Mouse (Mus musculus): ENCODE data around the gene L3mbtl3.
A peak's percentile ranks its signal among the peaks of the same experiment; 100 is the strongest.

L3mbtl3 gene

DNA sequence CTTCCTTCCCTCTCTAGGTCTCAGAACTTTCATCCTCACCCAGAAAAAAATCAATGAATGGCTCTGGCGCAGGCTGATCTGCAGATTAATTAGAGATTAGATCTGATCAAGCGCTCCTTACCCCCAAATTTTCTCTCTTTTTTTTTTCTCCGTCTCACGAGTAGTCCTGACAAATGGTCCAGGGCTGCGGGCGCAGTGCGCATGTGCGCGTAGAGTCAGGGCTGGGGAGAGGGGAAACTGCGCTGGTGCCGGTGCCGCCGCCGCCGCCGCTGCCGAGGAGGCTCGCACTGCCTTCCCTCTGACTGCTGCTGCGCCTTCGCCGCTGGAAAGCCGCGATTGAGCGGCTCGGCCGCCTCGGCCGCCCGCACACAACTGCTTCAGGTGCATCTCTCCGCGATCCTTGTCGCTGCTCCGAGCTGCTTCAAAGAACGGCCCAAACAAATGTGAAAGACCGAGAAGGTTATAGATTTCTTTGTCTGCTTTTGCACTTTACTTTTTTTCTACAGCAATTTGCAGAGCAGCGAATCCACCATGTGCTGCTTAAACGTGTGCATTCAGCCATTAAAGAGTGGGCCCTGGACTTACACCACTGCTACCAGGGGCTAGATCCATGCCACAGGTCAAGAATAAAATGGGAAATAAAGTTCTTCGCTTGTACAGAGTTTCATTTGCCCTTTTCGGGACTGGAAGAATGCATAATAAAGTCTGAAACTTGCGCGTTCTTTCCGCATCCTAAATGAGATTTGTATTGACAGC, at the start of gene L3mbtl3:
Gene L3mbtl3, minus strand, starts transcription at position 182 of the 756 bp plus-strand sequence.
- peak; percentile 75 for ATAC-seq (ENCODE audit: low TSS enrichment)

DNA sequence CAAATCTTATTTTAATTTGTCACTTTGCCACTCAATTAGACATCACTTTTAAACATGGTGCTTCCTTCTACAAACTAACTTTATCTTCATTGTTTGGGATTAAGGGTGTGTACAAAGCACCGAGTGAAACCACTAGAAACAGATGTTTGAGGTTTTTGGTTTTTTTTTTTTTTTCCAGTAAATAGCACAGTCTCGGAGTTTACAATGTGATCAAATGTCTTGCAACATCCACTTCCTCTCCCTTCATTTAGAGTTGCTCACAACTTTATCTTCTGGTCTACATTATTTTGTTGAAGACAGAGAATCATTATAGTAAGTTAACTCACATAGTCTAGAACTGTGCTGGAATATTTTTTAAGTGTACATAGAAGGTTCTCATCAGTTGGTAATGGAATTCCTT, 45.4 kb upstream of the L3mbtl3 start:
- ATAC-seq (ENCODE audit: low TSS enrichment), result no peak

DNA sequence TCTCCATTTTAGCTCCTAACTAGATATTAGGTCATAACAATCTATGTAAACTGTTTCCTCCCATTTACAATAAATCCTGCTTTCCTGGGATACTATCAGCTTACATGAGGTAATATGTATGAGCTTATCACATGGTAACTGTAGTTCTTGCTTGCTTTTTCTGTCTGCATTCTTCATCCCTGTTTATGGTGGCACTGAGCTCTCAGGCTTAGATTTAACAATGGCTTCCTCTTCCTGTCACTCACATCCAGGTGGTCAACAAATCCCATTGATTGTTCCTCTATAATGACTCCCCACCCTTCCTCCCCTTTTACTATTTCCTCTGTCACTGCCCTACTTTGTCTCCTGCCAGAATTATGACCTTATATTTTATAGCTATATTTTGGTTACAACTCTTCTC, 12.9 kb upstream of the L3mbtl3 start:
- ATAC-seq (ENCODE audit: low TSS enrichment), result no peak

DNA sequence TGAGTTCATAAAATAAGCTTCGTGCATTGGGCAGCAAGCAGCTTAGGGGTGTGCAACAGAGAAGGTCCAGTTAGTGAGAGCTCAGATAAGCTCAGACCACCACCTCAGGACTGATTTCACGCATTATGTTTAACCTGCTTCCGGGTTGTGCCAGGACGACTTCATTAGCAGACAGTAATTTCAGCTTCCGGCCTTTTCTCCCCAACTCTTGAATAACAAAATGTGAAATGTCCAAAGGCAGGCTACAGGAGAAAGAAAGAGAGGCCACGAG, 1.5 kb upstream of the L3mbtl3 start:
- no peak for ATAC-seq (ENCODE audit: low TSS enrichment)

DNA sequence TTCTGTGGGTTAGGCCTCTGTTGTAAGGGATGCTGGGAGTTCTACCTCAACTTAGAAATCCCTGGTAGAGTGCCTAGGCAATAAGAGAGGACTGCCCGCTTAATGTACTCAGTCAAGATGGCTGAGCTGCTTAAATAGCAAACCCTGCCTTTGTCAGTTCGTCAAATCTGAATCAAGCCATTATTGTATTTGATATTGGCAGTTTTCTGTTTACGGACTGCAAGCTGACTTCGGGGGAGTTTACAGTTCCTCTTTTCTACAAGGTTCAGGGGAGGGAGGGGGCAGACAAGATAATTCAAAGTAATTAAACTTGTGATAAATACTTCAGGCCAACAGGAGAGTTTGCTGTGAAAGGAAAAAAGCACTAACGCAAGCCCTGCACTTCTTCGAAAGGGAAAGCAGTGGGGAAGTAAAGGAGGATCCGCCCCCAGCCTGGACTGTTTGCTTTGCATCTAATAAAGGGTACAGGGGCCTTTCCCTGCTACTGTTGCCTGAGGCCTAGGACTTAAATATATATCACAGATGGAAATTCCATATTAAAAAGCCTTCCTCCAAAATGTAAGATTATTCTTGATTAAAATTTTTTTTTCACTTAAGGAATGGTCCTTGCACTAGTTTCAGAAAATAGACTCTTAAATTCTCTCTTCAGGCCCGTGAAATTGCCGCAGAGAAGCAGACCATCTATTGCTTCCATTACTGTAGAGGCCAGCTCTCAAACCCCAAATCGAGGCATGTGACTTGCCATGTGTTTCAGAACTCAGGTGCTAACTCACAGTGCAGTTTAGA, 968 bp upstream of the L3mbtl3 start:
- no peak for ATAC-seq (ENCODE audit: low TSS enrichment)

DNA sequence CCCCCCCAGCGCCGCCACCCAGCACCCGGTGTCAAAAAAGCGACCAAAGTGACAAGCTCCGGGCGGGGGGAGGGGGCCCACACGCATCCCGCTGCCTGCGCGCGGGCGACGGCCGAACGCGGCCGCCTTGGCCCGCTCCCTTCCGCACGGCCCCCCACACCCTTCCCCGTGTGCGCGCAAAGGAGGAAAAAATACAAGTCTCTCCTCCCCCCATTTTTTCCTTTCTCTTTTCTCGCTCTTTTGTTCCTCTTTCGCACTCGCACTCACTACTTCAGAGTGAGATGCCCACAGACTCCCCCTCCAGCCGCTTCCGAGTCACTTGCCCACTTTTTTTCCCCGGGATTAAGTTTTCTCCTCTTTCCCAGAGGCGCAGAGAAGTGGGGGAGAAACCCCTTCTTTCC, 420 bp downstream of the L3mbtl3 start:
- 0 out of 2 replicates have a peak, but pooled peaks have one; percentile 7 for ATAC-seq (ENCODE audit: low TSS enrichment)

DNA sequence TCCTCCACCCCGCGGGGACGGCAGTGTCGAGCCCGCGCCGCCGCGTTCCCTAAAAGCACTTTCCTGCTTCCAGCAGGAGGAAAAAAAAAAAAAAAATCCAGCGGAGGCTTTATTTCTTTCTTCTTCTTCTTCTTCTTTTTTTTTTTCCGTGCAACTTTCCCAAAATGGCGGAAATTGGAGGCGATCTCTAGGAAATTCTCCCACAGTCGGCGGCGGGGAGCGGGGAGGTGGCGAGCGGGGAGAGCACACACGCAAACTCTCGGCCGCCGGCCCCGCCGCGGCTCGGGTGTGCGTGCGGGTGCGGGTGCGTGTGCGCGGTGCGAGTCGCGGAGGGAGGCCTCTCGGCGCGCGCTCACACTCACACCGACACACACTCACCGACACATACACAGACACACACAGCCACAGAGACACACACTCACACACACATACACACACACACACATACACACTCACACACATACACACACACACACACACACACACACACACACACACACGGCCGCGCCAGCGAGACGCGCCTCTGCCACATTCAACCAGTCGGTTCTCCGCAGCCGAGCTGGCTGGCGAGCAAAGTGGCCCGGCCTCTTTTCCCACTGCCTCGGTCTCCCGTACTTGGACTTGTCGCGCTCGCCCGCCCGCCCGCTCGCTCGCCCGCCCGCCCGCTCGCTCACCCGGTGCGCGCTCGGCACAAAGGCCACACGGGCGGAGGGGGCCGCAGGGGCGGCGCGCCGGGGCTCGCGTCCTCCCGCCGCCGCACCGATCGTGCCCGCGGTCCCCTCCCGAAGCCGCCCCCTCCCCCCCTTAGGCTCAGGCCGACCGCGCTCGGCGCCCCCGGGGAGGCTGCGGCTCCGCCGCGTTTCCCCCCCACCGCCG, 1.1 kb downstream of the L3mbtl3 start:
- peak; percentile 56 for ATAC-seq (ENCODE audit: low TSS enrichment)

DNA sequence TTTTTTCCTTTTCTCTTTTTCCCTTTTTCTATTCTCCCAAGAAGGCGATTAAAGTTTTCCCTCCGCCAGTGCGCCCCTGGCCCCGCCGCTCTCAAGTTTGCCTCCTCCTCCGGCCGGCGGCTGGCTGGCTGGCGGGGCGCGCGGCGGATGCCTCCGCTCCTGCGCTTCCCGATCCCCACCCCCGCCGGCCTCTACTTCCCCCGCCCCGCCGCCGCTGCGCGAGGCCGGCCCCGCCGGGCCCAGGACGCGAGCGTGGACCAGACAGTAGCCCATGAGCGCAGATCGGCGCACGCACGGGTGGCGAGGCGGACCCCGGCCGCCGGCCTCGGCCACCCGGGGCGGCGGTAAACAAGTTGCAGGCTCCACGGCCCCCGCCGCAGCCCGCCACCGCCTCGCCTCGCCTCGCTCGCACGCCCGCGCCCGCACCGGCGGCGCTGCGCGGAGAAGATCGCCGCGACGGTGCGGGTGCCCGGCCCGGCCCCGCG, 1.8 kb downstream of the L3mbtl3 start:
- ATAC-seq (ENCODE audit: low TSS enrichment), result peak; percentile 48

DNA sequence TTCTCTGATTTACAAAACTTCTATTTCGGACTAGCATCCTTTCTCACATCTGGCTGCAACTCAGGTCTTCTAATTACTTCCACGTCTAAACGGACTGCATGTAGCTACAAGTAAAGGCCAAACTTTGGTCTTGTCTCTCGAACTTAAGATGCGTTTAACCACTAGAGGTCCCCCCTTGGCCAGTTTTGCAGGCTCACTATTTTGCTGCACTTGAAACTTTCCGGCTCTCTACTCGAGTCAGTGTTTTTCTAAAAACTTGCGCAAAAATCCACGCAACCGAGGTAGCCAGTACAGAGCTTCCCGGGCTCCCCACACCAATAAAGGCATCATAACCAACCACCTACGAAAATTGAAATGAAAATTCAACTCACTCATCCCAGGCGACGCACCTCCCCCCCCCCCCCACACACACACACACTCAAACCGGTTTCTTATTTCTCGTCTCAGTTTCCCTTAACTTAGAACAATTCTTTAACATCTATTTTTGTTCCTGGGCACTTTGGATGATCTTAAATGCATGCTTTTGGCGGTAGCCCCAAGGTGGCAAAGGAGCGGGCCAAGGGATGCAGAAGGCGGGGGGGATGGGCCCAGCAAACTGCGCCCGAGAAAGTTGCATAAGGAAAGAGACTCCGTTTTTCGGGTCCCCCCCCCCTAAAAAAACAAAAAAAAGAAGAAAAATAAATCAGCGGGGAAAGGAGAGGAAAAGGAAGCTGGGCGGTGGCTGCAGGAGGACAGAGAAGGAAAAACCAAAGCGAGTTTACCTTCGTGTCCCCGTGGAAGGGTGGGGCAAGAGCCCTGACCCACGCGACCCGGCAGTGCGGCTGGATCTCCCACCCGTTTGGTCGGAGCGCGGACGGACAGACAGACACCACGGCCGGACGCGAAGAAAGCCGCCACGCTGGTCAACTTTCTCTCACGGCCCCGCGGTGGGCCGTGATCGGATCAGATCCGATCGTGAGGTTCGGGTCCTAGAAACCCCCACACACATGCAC, 2.5 kb downstream of the L3mbtl3 start:
- ATAC-seq (ENCODE audit: low TSS enrichment), result peak; percentile 66

DNA sequence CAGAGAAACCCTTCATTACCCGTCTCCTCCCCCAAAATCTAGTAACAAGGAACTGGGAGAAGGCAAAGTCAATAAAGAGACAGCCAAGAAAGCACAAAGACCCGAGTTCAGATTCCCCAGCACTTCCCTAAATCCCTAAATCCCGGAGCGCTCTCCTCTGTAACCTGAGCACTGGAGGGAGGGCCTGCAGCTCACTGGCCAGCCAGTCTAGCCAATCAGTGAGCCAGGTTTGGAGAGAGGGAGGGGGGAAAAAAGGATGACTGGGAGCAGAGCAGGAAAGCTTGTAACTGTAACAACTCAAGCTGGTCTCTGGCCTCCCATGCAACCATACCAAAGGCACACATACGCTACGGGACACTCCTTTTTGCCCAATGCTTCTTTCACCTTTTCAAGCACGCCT, 4.4 kb downstream of the L3mbtl3 start:
- no peak for ATAC-seq (ENCODE audit: low TSS enrichment)

DNA sequence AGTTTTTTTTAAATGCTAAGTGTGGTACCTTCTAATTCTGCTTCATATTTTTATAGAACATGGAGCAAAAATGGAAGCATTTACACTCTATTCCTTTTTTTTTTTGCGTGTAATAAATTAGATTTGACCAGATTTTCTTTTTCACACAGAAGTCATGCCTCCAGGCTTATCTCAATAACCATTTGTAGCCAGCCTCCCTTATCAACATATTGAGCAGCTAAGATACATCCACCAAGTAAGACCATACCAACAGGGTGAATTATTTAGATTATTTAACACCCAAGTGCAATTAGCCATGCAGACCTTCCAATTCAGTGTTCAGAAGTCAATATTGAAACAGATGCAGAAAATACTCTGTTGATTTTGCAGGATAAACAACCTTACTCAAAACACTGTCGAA, 10.8 kb downstream of the L3mbtl3 start:
- no peak for ATAC-seq (ENCODE audit: low TSS enrichment)

DNA sequence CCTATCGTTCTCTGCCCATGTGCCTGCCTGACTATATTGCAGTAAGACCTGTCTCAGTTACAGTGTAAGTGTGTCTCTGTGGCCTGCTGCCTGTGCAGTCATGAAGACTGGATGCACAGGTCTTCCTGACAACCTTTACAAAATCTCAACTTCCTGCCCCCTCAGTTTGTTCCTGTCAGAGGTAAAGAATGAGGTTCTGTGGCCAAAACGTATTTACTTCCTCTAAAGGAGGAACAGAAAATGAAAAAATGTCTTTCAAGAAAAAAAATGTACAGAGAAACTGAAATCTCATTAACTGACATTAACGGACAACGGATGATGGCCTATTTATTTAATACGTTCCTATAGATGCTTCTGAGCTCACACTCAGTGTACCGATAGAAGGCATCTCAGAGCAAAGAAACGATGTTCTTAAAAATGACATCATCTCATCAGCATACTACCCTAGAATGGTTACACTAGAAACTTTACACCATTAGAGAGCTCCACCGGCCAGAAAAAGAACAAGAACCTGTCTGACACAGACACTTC, 11.4 kb downstream of the L3mbtl3 start:
- peak; percentile 87 for ATAC-seq (ENCODE audit: low TSS enrichment)

DNA sequence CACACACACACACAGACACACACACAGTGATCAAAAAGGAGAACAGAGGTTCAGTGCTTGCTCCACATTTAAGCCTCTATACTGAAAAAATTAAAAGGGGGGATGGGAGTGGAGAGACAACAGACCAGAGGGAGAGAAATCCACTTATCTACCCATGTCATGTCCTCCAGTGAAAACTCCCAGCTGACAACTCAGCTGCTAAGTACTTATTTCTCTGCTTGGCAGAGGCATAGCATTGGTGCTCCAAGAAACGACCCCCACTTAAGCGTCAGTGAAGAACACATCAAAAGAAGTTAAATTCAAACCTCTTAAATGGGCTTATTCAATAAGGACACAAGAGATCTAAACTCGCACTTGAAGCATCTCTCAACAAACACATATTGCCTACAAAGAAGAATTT, 12.2 kb downstream of the L3mbtl3 start:
- ATAC-seq (ENCODE audit: low TSS enrichment), result no peak

DNA sequence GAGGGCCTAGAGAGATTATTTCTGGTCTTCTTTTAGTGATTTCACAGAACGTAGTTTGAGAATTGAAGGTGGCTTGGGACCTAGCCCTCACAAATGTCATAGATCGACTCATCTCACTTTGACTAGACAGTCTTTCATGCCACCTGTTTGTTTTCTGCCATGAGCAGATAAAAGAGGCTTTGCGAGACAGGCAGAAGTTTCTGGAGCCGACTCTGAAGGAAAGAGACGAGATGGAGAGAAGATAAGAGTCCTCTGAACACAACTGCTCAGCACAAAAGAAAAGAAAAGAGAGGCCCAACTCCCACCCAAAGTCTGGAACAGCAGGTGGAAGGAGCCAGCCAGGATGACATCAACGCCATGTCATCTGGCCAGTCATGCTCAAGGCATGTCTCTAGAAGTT, 17.0 kb downstream of the L3mbtl3 start:
- peak; percentile 25; the same call in 1 of the 2 replicates for ATAC-seq (ENCODE audit: low TSS enrichment)

DNA sequence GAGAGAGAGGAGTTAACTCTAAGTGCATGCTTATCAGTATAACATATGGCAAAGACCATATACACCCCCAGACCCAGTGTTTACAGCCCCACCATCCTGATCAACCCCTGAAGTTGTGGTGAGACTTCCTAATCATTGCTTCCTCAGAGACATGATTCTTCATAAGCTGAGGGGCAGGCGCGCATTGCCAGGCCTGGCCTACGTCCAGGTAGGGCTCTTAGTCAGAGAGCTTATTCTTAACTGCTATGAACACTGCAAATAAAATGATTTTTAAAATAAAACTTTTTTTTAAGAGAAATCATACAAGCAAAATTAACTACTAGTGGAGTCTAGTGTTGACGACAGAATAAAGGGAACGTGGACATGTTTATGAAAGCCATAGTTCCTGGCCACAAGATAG, 17.5 kb downstream of the L3mbtl3 start:
- peak; percentile 53 for ATAC-seq (ENCODE audit: low TSS enrichment)

DNA sequence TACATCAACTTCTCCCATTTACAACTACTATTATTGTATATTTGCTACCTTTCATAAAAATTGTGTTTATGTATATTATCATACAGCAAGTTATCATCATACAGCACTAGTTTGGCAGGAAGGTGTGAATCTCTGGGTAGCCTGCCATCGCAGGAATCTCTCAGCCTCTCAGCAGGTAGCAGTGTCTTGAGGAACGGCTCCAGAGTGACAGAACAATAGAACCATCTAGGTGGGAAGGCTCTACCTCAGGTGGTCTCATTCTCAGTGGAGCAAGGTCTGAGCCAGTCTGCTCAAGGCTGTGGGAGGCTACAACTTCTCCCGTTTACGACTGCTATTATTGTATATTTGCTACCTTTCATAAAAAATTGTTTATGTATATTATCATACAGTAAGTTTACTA, 22.0 kb downstream of the L3mbtl3 start:
- no peak for ATAC-seq (ENCODE audit: low TSS enrichment)

DNA sequence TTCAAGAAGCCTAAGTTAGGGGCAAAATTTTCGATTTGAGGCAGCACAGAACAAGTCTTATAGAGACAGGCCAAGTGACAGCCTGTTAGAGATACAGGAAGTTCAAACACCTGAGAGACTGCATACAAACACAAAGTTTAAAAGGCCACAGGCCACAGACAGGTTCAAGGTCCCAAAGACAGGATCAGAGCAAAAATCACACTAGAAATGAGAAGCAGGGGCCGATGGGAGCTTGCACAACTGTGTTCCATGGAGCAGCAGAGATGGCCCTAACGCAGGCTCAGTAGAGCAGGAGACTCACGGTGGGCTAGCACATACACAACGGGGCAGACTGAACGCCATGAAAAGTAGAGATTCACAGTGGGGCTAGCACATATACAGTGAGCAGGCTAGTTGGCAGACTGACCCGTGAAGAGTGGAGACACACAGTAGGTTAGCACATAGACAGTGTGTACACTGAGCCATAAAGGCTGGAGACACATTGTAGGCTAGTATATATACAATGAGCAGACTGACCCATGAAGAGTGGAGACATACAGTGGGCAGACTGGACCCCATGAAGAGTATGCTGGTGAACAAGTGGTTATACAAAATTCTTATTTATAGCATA, 24.5 kb downstream of the L3mbtl3 start:
- ATAC-seq (ENCODE audit: low TSS enrichment), result no peak

DNA sequence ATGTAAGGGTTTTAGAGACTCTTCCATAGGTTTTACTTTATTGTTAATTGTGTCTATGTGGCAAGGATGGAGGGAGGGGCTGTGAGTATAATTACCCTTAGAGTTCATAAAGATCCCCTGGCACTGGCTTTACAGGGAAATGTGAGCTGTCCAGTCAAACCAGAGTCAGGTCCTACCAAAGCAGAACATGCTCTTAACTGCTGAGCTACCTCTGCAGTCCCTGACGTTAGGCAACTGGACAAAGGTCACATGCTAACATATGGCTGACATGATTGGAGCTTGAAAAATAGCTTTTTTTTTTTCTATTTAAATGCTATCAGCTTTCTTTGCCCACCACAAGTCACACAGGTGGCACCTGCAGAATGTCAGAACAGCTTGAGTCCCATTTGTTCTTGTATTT, 25.6 kb downstream of the L3mbtl3 start:
- ATAC-seq (ENCODE audit: low TSS enrichment), result no peak

DNA sequence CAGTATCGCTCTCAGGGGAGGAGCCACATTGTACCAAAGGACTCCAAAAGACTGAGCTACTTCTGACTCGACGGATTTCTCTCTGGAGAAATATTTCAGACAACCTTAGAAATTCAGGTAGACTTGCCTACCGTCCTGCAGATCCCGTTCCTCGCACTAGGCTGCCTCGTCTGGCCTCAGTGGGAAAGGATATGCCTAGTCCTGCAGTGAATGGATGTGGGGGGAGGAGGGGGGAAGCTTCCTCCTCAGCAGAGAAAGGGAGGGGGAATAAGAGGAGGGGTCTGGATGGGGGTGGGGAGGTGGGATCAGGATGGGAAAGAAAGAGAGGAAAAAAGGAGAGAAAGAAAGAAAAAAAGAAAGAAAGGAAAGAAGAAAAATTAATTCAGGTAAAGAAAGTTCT, 28.2 kb downstream of the L3mbtl3 start:
- no peak for ATAC-seq (ENCODE audit: low TSS enrichment)

DNA sequence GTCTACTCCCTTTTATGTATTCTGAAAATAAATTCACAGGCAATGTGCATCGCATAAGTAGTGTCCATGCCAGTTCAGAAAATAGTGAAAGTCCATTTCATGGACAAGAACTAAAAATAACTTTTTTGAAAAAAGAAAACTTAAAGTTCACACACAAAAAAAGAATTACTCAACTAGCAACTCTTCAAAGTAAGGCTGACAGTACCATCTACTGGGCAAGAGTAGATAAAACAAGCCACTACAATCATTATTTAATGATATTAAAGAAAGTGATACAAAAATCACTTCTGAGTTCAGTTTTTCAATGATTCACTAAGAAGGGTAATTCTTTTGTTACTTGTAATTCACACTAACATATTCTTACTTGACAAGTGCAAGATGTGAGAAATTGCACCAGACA, 29.9 kb downstream of the L3mbtl3 start:
- ATAC-seq (ENCODE audit: low TSS enrichment), result peak; percentile 75
